Mouse (Mus musculus): ENCODE results near the gene Qsox1. TPM values are rescaled to one million over a fixed set of nuclear protein-coding genes. Genes with fewer than 3 reads are reported as not detected.

The Qsox1 gene
- 6.6 and 6.8 TPM in 2 replicates for polyA plus RNA-seq (2014; fragmentation: Nextera tagmentation; extraction: Ambion mirVana)

GRCm38 (mm10) chr1:155812581-155813499 lies at the start of gene Qsox1:
Gene Qsox1 (minus strand): TSS chr1:155812889.
- WGBS, result under 1% methylated on average over 64 of the region's 67 CpGs

DNA sequence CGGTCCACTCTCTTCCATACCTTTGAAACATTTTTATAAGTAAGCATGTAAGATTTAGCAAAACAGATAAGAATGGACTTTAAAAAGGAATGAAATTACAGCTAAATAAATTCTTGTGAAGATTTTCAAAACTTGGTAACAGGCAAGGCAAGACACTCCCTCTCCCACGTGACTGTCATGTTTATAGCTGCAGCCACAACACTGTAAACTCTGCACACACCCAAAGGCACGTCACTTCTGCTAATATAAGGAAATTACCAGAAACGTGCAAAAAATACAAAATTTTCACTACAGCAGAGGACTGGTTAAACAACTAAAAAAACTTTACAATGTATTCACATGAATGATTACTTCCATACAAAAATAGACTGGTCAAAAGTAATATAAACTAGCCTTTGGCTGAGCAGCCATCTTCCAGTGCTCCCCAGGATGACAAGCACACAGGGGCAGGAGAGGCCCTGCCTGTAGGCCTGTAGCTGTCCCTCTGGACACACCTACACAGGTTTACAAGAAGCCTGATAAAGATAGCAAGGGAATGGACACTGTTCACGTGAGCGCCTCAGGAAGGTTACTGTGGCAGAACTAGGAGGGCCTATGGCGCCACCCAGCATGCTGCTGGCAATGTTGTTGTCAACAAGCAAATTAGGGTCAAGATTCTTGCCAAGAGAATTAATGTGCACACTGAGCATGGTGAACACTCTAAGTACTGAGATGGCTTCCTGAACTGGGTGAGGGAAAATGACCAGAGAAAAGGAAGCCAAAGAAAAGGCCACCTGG lies 42.4 kb upstream of the Qsox1 start:
- Histone ChIP-seq H3K4me2 (no peak overlapping the region), H3K4me1 (ENCODE audit: control insufficient read depth, insufficient read depth, low read length) (no peaks in the 10 kb centered on the region), H3K9ac (ENCODE audit: low read length) (no peak overlapping the region), H3K9me3 (ENCODE audit: control insufficient read depth, low read length) (no peaks in the 10 kb centered on the region), H3K4me3 (ENCODE audit: low read depth, low read length) (no peak overlapping the region), H3K27ac (ENCODE audit: low read depth, low read length) (no peak overlapping the region), H3K36me3 (ENCODE audit: control insufficient read depth, insufficient read depth, low read length) (0 out of 2 replicates have a peak, but pooled peaks cover 2% of the 10 kb centered on the region), H3K27me3 (ENCODE audit: control insufficient read depth, insufficient read depth, low read length) (no peaks in the 10 kb centered on the region)
- DNase-seq (ENCODE audit: low spot score, missing footprints) (no peak), ATAC-seq (ENCODE audit: low FRiP score) (no peak)
- WGBS, result 90% methylated on average over 7 of the region's 7 CpGs

More at GRCm38 (mm10) chr1:155812581-155813499, at the start of gene Qsox1:
- DNase-seq (ENCODE audit: low spot score, missing footprints) (peak; percentile 99), ATAC-seq (ENCODE audit: low FRiP score) (peak; percentile 95)
- Histone ChIP-seq H3K27ac (ENCODE audit: low read depth, low read length) (no peak within 1 kb of the TSS), H3K27me3 (ENCODE audit: control insufficient read depth, insufficient read depth, low read length) (no peaks in the 10 kb centered on the region; the same call in 1 of the 2 replicates), H3K36me3 (ENCODE audit: control insufficient read depth, insufficient read depth, low read length) (no peaks in the 10 kb centered on the region), H3K9me3 (ENCODE audit: control insufficient read depth, low read length) (no peaks in the 10 kb centered on the region), H3K9ac (ENCODE audit: low read length) (peak within 1 kb of the TSS; percentile 70), H3K4me3 (ENCODE audit: low read depth, low read length) (peak within 1 kb of the TSS; percentile 64), H3K4me2 (peak within 1 kb of the TSS; percentile 75), H3K4me1 (ENCODE audit: control insufficient read depth, insufficient read depth, low read length) (peaks cover 6% of the 10 kb centered on the region)

DNA sequence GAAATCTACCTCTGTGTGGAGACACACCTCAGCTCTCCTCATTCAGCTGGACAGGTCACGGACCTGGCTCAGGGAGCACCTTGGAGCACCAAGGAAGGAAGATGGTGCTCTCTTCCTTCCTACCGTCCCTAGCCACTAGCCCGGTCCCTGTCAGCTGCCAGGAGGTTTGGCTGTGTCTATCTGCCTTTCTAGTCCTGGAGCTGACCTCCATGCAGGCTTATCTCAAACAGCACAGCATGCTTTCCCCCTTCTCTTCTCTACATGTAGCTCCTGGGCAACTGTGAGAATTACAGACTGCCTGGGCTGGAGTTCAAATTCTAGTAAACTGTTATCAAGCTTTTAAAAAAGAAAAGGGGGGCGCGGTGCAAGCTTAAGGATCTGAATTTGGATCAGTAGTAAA lies 40.3 kb upstream of the Qsox1 start:
- Histone ChIP-seq H3K4me2 (no peak overlapping the region), H3K27me3 (ENCODE audit: control insufficient read depth, insufficient read depth, low read length) (no peaks in the 10 kb centered on the region), H3K36me3 (ENCODE audit: control insufficient read depth, insufficient read depth, low read length) (0 out of 2 replicates have a peak, but pooled peaks cover 3% of the 10 kb centered on the region), H3K9ac (ENCODE audit: low read length) (no peak overlapping the region), H3K9me3 (ENCODE audit: control insufficient read depth, low read length) (no peaks in the 10 kb centered on the region), H3K27ac (ENCODE audit: low read depth, low read length) (no peak overlapping the region), H3K4me3 (ENCODE audit: low read depth, low read length) (no peak overlapping the region), H3K4me1 (ENCODE audit: control insufficient read depth, insufficient read depth, low read length) (no peaks in the 10 kb centered on the region)
- ATAC-seq (ENCODE audit: low FRiP score) (no peak), DNase-seq (ENCODE audit: low spot score, missing footprints) (no peak)
- 98% methylated on average over 5 of the region's 5 CpGs for WGBS

DNA sequence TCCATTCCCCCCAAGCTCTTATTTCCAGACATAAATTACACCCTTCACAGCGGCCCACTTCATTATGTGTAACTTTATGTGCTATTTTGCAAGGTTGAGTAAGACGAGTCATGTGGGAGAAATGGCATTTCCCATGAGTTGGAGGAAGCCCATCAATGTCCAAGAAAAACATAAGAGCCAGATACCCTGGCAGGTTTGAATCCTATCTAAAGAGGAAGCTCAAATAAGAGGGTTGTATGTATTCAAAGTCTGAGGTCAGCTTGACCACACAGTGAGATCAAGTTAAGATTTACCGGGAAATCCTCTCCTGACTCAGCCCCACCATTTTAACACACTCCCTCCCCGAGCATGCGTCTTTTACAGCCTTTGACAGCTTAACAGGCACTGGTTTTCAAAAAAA lies 31.5 kb upstream of the Qsox1 start:
- no peak for DNase-seq (ENCODE audit: low spot score, missing footprints)
- 89% methylated on average over 5 of the region's 5 CpGs for WGBS

DNA sequence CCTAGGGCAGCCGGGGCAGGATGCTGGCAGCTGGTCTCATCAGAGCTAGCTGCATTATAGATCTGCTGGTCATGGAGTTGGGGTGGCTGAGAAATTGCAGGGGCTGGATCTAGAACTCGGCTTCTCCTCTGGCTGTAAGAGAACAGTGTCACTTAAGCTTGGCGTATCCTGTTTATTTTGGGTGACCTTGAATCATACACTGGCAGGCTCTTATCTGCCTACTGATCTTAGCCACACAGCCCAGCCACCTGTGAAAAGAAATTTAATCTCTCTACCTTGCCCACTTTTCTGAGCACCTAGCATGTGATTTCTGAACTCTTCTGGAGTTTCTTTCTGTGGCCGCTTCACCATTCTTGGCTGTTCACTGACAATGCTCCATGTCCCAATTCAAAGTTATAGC lies 30.8 kb upstream of the Qsox1 start:
- H3K9ac ChIP-seq (ENCODE audit: low read length), result no peak overlapping the region
- peaks cover 4% of the 10 kb centered on the region; the same call in 1 of the 2 replicates for H3K36me3 ChIP-seq (ENCODE audit: control insufficient read depth, insufficient read depth, low read length)
- H3K27ac ChIP-seq (ENCODE audit: low read depth, low read length), result no peak overlapping the region
- H3K4me1 ChIP-seq (ENCODE audit: control insufficient read depth, insufficient read depth, low read length), result no peaks in the 10 kb centered on the region
- H3K27me3 ChIP-seq (ENCODE audit: control insufficient read depth, insufficient read depth, low read length), result no peaks in the 10 kb centered on the region
- ATAC-seq (ENCODE audit: low FRiP score) (no peak), DNase-seq (ENCODE audit: low spot score, missing footprints) (no peak)
- no peaks in the 10 kb centered on the region for H3K9me3 ChIP-seq (ENCODE audit: control insufficient read depth, low read length)
- 96% methylated on average over 4 of the region's 4 CpGs for WGBS
- H3K4me3 ChIP-seq (ENCODE audit: low read depth, low read length), result no peak overlapping the region
- H3K4me2 ChIP-seq, result no peak overlapping the region

More for the DNA sequence above, 31.5 kb upstream of the Qsox1 start:
- H3K36me3 ChIP-seq (ENCODE audit: control insufficient read depth, insufficient read depth, low read length), result peaks cover 4% of the 10 kb centered on the region; the same call in 1 of the 2 replicates
- H3K4me3 ChIP-seq (ENCODE audit: low read depth, low read length), result no peak overlapping the region
- no peaks in the 10 kb centered on the region for H3K27me3 ChIP-seq (ENCODE audit: control insufficient read depth, insufficient read depth, low read length)
- H3K4me2 ChIP-seq, result no peak overlapping the region
- no peak overlapping the region for H3K27ac ChIP-seq (ENCODE audit: low read depth, low read length)
- ATAC-seq (ENCODE audit: low FRiP score), result no peak
- no peaks in the 10 kb centered on the region for H3K9me3 ChIP-seq (ENCODE audit: control insufficient read depth, low read length)
- H3K4me1 ChIP-seq (ENCODE audit: control insufficient read depth, insufficient read depth, low read length), result no peaks in the 10 kb centered on the region
- no peak overlapping the region for H3K9ac ChIP-seq (ENCODE audit: low read length)

DNA sequence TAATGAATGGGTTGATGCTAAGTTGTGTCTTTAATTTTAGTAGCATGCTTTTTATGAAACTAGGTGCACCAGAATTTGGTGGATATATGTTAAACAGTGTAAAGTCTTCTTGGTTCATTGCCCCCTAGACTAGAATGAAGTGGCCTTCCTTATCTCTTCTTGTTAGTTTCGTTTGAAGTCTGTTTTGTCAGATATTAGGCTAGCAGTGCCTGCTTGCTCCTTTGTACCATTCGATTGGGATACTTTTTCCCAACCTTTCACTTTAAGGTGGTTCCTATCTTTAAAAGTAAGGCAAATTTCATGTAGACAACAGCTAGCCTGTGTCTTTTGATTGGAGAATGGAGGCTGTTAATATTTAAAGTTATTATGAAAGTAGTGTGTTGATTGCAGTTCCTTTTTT lies 23.0 kb upstream of the Qsox1 start:
- H3K27ac ChIP-seq (ENCODE audit: low read depth, low read length), result no peak overlapping the region
- H3K36me3 ChIP-seq (ENCODE audit: control insufficient read depth, insufficient read depth, low read length), result no peaks in the 10 kb centered on the region
- H3K4me2 ChIP-seq, result no peak overlapping the region
- no peak overlapping the region for H3K9ac ChIP-seq (ENCODE audit: low read length)
- no peaks in the 10 kb centered on the region for H3K4me1 ChIP-seq (ENCODE audit: control insufficient read depth, insufficient read depth, low read length)
- H3K4me3 ChIP-seq (ENCODE audit: low read depth, low read length), result no peak overlapping the region
- H3K27me3 ChIP-seq (ENCODE audit: control insufficient read depth, insufficient read depth, low read length), result no peaks in the 10 kb centered on the region
- 86% methylated on average over 2 of the region's 2 CpGs for WGBS
- DNase-seq (ENCODE audit: low spot score, missing footprints) (no peak), ATAC-seq (ENCODE audit: low FRiP score) (no peak)
- H3K9me3 ChIP-seq (ENCODE audit: control insufficient read depth, low read length), result no peaks in the 10 kb centered on the region

DNA sequence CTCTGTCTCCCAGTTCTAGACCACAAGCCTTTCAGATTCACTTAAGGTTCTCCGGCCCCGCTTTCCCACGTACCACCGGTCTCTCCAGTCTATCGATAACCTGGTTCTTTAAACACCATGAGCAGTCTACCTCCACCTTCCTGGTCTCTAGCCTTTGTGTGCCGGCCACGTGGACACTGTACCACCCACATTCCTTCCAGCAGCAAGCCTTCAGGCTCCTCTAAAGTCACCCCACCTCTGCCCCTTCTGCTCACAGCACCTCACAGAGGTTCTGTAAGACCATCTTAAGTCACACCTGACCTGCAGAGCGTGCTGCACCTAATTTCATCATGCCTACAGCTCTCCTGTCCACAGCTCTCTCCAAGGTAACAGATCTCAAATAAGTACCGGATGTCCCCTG lies 20.9 kb upstream of the Qsox1 start:
- Histone ChIP-seq H3K4me3 (ENCODE audit: low read depth, low read length) (no peak overlapping the region), H3K27ac (ENCODE audit: low read depth, low read length) (no peak overlapping the region), H3K4me1 (ENCODE audit: control insufficient read depth, insufficient read depth, low read length) (no peaks in the 10 kb centered on the region), H3K36me3 (ENCODE audit: control insufficient read depth, insufficient read depth, low read length) (no peaks in the 10 kb centered on the region), H3K9me3 (ENCODE audit: control insufficient read depth, low read length) (no peaks in the 10 kb centered on the region), H3K27me3 (ENCODE audit: control insufficient read depth, insufficient read depth, low read length) (no peaks in the 10 kb centered on the region), H3K9ac (ENCODE audit: low read length) (no peak overlapping the region), H3K4me2 (no peak overlapping the region)
- 92% methylated on average over 9 of the region's 9 CpGs for WGBS
- ATAC-seq (ENCODE audit: low FRiP score) (no peak), DNase-seq (ENCODE audit: low spot score, missing footprints) (no peak)

GRCm38 (mm10) chr1:155831958-155832357 lies 19.3 kb upstream of the Qsox1 start:
- no peaks in the 10 kb centered on the region for H3K9me3 ChIP-seq (ENCODE audit: control insufficient read depth, low read length)
- no peaks in the 10 kb centered on the region for H3K27me3 ChIP-seq (ENCODE audit: control insufficient read depth, insufficient read depth, low read length)
- H3K4me2 ChIP-seq, result no peak overlapping the region
- H3K36me3 ChIP-seq (ENCODE audit: control insufficient read depth, insufficient read depth, low read length), result no peaks in the 10 kb centered on the region
- H3K9ac ChIP-seq (ENCODE audit: low read length), result no peak overlapping the region
- DNase-seq (ENCODE audit: low spot score, missing footprints) (no peak), ATAC-seq (ENCODE audit: low FRiP score) (no peak)
- no peak overlapping the region for H3K27ac ChIP-seq (ENCODE audit: low read depth, low read length)
- no peaks in the 10 kb centered on the region for H3K4me1 ChIP-seq (ENCODE audit: control insufficient read depth, insufficient read depth, low read length)
- 89% methylated on average over 3 of the region's 3 CpGs for WGBS
- H3K4me3 ChIP-seq (ENCODE audit: low read depth, low read length), result no peak overlapping the region

DNA sequence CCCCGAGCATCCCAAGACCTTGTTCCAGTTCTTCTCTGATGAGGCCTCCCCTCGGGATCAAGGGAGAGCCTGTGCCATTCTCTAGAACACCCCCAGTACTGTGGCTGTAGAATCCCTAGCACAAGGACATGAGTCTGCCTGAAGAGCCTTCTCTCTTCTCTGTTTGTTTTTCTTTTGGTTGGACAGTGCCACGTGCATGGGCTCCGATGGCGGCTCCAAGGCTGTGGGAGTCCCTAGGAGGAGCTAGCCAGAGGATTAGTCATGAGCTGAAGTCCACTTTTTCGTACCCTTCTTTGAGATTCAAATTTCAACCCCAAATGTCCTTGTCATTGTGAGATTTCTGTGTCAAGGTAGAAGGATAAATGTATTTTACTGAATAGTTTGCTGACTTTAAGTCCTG lies 18.2 kb upstream of the Qsox1 start:
- H3K4me3 ChIP-seq (ENCODE audit: low read depth, low read length), result no peak overlapping the region
- ATAC-seq (ENCODE audit: low FRiP score) (no peak), DNase-seq (ENCODE audit: low spot score, missing footprints) (no peak)
- 72% methylated on average over 6 of the region's 6 CpGs for whole genome bisulfite sequencing
- H3K9me3 ChIP-seq (ENCODE audit: control insufficient read depth, low read length), result no peaks in the 10 kb centered on the region
- no peak overlapping the region for H3K9ac ChIP-seq (ENCODE audit: low read length)
- no peak overlapping the region for H3K27ac ChIP-seq (ENCODE audit: low read depth, low read length)
- H3K27me3 ChIP-seq (ENCODE audit: control insufficient read depth, insufficient read depth, low read length), result no peaks in the 10 kb centered on the region
- no peaks in the 10 kb centered on the region for H3K4me1 ChIP-seq (ENCODE audit: control insufficient read depth, insufficient read depth, low read length)
- no peaks in the 10 kb centered on the region for H3K36me3 ChIP-seq (ENCODE audit: control insufficient read depth, insufficient read depth, low read length)
- no peak overlapping the region for H3K4me2 ChIP-seq

Data from midbrain, embryonic 11.5 days (tissue).